Mouse (Mus musculus) CD4-positive, CD25-positive, alpha-beta regulatory T cell, adult 4 months (primary cell): ENCODE results near the gene Ptpn23. TPM values are rescaled to one million over a fixed set of nuclear protein-coding genes. Genes with fewer than 3 reads are reported as not detected.

Experiments
- polyA plus RNA-seq, 2 experiments: library from polyadenylated mRNA; unstranded; fragments of 100-300 nt; shearing (Covaris generic); gene quantifications; one replicate each; pipeline ENCODE4 v1.2.1; 2017

Ptpn23 gene
- polyA plus RNA-seq, 2 experiments from 2014 or later: 7.2 TPM

Other genes starting within 250 kb of the Ptpn23 start
- under 1 TPM; 0.24 to 0.57 TPM for gene Cspg5, start 164.4 kb downstream of the Ptpn23 start, polyA plus RNA-seq
- 10 to 100 TPM; 13.5 to 23.8 TPM for gene Elp6, start 103.0 kb downstream of the Ptpn23 start, polyA plus RNA-seq
- gene Scap, start 74.9 kb downstream of the Ptpn23 start, polyA plus RNA-seq: 10 to 100 TPM; 11.6 to 19.6 TPM
- gene Ngp, start 11.5 kb upstream of the Ptpn23 start, polyA plus RNA-seq: not detected
- 10 to 100 TPM in 1 of 2 experiments, 1 to 10 TPM in 1; 9.0 to 19.3 TPM for gene Klhl18, start 68.5 kb upstream of the Ptpn23 start, polyA plus RNA-seq
- gene Kif9, start 68.7 kb upstream of the Ptpn23 start, polyA plus RNA-seq: 1 to 10 TPM in 1 of 2 experiments, under 1 TPM in 1; 0.44 to 1.0 TPM
- 10 to 100 TPM; 45.0 to 53.9 TPM for gene Setd2, start 124.4 kb upstream of the Ptpn23 start, polyA plus RNA-seq
- 1 to 10 TPM; 5.5 to 8.2 TPM for gene Nradd, start 216.2 kb upstream of the Ptpn23 start, polyA plus RNA-seq
- 10 to 100 TPM; 20.1 to 20.5 TPM for gene Nbeal2, start 245.9 kb upstream of the Ptpn23 start, polyA plus RNA-seq
- 100 to 1,000 TPM; 225 to 243 TPM for gene Ccdc12, start 248.3 kb upstream of the Ptpn23 start, polyA plus RNA-seq